Mouse (Mus musculus) ZHBTc4 (cell line): ENCODE measurements around the gene Avil.
A peak's percentile ranks its signal among the peaks of the same experiment; 100 is the strongest.
"Not testable (repeated sequence)": the region's sequence is repeated elsewhere in the genome, so short reads cannot be mapped to it uniquely, and the experiment has no call there.

Source experiments
- DNase-seq: peaks from one replicate; pipeline ENCODE4 v3.0.0-alpha.2; 2011; ENCODE audit warnings: low read depth, low spot score

Avil gene

DNA sequence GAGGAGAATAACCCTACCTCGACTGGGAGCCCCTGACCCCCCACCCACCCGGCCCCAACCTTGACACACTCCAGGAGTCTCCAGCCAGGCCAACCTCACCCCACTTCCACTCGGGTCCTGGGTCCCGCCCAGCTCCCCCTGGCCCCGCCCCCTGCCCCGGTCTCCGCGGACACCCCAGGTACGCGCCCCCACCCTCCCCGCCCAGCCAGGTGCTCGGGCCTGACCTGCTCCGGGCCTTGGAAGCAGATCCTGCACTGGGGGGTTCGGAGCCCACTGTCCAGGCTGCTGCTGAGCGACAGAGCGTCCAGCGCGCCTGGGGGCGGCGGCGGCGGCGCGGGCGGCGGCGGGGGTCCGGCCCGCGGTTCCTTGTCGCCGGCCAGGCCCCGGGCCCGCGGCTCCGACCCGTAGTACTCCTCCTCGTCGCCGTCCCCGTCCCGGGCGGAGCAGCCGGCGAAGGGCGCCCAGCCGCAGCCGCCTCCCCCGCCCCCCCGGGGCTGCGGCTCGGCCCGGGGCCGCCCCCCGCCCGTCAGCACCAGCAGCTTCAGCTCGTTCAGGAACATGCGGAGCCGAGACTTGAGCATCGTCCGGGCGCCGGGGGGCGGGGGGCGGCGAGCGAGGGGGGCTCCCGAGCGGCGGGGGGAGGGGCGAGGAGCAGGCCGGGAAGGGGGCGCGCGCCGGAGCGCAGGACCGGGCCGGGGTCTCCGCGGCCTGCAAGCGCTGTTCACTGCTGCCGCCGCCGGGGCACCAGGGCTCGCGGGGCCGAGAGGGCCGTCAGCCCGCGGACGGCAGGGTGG is 58.9 kb downstream of the Avil start:
- peak; percentile 16 for DNase-seq

DNA sequence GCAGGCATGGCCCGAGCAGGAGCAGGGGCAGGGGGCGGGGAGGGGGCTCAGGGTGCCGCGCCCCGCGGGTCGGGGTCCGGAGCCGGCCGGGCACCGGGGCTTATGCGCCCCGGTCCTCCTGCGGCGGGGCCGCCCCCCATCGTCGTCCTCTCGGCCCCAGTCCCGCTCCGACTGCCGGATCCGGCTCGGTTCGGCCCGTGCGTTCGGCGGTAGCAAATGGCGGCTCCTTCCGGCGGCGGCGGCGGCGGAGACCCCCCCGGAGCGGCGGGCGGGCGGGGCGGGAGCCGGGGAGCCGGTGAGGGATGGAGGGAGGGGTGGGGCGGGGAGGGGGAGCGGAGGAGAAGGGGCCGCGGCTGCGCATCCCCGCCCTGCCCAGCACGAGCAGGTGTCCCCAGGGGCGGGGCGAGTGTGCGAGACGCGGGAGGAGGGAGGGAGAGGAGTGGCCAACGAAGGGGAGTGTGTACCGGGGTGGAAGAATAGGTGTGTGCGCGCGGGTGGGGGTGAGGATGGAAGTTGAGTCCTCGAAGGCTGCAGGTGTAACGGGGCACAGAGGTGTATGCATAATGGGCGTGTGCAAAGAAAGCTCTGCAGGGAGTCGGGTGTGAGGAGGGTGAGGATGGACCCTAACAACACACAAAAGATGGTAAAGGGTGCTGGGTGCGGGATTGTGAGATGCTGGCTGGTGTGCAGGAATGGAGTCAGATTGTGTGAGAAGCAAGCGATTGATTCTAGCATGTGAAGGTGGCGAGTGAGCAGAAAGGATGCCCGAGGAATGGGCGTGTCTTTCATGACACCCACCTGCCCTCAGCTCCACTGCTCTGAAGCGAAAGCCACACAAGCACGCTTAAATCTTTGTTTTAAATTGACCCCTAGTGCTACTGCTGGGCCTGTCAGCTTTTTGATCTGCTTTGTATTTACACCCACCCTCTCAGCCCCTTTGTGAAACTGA is 59.7 kb downstream of the Avil start, which contains the start of gene March9:
March9 (minus strand) TSS at position 217 of the 949 bp plus-strand sequence.
- peak; percentile 85 for DNase-seq

DNA sequence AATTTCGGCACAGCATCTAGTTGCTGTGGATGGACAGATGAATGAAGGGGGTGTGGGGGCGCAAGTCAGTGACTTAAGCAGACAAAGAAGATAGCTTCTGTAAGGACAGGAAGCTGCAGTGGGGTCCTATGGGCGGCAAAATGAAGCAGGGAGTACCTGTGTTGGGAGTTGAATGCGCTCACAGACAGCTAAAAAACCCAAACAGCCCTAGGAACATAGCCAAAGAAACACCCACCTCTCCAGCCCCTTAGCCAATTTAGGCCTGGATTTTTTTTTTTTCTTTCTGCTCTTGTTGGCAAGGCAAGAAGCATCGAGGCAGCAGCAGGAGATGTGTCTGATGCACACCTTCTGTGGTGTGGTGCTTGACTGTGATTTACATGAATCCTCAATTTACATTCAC is 60.6 kb downstream of the Avil start:
- DNase-seq = no peak

DNA sequence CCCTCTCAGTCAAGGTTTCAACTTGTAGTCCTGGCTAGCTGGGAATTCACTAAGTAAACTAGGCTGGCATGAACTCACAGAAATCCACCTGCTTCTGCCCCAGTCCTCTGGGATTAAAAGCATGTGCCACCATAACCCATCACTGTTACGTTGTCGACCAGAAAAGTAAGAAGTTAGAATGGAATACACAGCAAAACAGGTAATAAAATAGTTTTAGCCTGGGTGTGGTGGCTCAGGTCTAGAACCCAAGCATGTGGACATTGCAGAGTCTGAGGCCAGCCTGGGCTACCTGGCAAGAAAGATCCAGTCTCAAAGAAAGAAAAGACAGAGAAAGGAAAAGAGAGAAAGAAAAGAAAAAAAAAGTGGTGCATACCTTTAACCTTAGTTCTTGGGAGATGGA is 61.0 kb downstream of the Avil start:
- no peak for DNase-seq

DNA sequence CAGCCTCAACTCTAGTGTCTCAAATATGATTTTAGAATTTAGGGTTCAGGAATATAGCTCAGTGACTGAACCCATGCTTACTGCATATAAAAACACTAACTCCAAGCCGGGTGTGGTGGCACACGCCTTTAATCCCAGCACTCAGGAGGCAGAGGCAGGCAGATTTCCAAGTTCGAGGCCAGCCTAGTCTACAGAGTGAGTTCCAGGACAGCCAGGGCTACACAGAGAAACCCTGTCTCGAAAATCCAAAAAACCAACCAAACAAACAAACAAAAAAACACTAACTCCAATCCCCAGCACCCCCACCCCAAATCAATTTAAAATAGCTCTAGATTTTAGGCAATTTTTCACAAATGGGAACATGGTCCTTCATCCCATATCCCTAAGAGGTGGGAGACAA is 61.6 kb downstream of the Avil start:
- DNase-seq = not testable (repeated sequence)

DNA sequence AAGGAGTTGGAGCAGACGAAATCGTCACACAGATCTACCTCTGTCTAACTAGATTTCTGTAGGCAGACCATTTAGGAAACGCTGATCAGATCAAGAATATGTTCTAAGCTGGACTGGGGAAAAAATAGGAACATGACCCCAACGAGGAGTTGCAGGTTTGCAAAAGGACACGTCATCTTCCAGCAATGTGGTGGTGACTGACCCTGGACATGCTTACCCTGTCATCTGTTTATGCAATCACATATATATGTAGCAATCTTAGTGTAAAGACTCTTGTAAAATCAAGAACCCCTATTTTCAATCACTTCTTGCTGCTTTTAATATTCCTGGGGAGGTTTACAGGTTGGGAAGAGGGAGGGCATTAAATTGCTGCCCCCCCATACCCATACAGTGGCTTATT is 62.0 kb downstream of the Avil start:
- DNase-seq = no peak

DNA sequence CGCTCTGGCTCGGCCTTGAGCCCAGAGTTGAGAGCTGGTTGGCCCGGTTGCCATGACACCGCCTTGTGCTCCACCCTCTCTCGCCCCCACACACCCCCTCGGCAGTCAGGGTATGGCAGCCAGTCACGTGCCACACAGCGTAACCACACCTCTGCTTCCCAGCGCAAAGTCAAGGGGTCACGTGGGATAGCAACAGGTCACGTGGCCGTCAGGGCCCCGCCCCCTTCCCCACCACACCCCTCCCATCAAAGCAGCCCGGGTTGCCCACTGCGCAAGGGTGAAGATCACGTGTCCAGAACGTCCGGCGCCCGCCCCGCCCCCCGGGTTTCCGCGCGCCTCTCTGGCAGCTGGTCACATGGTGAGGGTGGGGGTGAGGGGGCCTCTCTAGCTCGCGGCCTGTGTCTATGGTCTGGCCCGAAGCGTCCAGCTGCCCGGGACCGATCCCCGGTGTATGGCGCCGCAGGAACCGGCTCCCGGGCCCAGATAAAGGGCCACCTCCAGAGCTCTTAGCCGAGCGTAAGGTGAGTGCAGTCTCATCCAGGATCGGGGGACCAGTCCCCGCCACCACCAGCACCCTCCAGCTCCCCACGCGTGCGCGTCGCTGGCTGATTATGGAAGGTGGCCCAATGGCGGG is 62.8 kb downstream of the Avil start, which contains the start of gene Cdk4:
Cdk4 (plus strand) TSS at position 296 of the 634 bp plus-strand sequence.
- peak; percentile 99 for DNase-seq

DNA sequence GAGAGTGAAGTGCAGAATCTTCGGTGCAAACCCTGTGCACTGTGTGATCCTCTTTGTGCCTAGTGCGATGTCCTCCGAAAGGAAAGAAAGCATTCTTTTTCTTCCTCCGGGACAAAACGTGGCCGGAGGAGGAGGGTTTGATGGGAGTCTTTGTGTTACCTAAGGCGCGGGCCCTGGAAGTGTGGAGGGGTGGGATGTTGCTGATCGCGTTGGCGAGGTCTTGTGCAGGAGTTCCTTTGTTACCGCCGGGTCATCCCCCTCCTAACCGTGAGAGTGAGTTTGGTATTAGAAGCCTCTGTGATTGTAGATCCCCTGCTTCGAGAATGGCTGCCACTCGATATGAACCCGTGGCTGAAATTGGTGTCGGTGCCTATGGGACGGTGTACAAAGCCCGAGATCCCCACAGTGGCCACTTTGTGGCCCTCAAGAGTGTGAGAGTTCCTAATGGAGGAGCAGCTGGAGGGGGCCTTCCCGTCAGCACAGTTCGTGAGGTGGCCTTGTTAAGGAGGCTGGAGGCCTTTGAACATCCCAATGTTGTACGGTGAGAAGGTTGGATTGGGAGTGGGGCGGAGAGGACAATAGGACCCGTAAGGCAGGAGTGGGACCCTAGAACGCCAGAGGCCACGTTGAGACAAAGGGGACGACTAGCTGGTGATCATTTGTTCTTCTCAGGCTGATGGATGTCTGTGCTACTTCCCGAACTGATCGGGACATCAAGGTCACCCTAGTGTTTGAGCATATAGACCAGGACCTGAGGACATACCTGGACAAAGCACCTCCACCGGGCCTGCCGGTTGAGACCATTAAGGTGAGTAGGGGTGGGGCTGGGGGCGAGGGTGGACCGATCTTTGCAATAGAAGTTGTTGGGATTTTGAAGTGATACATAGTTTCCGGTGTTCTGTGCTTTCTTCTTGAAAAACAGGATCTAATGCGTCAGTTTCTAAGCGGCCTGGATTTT is 63.7 kb downstream of the Avil start:
- peak; percentile 65 for DNase-seq

DNA sequence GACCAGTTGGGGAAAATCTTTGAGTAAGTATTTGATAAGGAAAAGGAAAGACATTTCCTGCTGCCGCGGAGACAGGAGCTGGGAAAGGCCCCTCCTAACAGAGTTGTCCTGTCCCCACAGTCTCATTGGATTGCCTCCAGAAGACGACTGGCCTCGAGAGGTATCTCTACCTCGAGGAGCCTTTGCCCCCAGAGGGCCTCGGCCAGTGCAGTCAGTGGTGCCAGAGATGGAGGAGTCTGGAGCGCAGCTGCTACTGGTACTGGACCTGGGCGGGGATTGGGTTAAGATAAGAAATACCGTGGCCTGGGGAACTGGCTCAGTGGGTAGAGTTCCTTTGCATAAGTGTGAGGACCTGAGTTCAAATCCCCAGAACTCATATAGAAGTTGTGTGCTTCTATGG is 65.5 kb downstream of the Avil start:
- no peak for DNase-seq

DNA sequence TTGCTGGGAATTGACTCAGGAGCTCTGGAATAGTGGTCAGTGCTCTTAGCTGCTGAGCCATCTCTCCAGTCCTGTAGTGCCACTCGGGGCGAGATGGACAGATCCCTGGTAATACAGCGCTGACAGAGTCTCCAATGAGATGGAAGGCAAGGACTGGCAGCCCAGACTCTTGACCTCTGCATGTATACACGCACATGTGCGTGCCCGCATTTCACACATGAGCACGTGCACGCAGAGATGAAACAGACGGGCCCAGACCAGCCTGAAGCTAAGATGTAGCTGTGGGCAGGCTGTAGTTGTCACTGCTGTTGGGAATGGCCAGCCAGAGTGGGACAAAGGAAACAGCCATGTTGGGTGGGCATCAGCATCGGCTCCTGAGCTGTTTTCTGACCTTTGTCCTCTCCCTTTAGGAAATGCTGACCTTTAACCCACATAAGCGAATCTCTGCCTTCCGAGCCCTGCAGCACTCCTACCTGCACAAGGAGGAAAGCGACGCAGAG is 66.1 kb downstream of the Avil start:
- DNase-seq = peak; percentile 19

DNA sequence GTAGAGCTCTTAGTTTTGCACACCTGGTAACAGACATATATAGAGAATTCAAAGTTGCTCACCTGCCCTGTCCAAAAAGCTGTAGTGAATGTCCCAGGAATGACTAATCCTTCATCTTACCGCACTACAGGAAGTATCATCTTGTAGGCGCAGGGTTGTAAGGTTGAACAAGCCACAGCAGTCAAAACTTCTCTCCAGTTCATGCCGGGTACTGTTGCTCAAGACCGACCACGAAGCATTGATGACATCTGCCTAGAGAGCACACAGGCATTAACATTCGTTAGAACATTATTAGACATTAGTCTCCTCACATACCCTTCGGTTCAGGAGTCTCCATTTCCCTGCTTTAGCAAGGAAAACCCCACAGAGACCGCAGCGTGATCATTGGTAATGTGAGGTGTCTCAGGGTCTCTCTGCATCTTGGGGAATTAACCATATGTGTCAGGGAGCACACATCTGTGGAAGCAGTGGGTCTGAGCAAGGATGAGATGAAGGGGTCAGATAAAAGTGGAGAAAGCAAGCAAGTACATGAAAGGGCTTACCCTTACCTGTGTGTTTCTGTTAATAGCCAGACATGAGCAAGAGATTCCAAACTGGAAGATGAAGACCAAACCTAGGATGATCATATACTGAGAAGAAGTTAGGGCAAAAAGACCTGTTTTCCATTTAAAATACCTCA is 68.0 kb downstream of the Avil start:
- DNase-seq = no peak

DNA sequence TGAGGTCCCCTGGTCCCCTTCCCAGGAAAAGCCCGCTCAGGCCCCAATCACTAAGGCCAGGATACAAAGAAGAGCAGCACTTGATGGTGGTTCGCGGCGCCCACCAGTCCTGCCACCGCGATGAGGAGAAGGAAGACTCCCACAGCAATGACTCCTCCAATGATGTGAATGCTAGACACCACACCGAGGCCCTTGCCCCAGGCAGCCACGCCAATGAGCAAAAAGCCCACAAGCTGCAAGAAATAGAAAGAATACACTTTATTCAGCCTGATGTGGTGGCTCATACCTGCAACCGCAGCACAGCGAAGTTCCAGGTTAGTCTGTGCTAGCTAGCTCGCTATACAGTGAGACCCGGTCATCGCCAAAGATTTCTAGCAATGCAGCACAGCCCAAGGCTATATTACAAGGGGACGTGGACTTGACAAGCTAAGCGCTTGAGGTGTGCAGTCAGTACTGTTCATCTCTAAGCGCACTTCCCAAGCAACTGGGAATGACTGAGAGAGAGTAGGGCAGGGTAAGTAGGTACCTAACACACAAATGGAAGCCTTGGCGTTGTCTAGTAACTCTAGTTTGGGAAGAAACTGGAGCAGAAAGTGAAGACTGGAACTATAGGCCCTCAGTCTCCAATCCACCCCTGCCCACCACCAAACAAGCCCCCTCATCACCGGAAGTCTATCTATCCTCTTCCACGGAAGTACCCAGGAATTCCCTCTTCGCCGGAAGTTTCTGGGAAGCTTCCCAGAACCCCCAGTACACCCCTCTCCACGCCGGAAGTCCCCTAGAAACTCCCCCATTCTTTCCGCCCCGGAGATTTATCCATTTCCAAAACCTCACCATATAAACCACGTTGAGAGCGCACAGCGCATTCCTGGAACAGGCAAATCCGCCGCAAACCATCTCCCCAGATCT is 69.0 kb downstream of the Avil start:
- no peak for DNase-seq
